Comparison of ENCODE assay signal across 8 mouse cellular contexts in the genomic region with DNA sequence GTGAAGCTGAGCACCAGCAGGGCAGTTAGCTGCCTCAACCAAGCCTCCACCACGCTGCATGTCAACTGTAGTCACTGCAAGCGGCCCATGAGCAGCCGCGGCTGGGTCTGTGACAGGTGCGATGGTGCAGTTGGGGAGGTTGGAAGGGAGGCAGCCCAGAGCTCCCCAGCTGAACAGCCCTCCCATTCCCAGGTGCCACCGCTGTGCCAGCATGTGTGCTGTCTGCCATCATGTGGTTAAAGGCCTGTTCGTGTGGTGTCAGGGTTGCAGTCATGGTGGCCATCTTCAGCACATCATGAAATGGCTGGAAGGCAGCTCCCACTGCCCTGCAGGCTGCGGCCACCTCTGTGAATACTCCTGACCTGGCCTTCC. TPM values are rescaled to one million over a fixed set of nuclear protein-coding genes. Genes with fewer than 3 reads are reported as not detected.
A peak's percentile ranks its signal among the peaks of the same experiment; 100 is the strongest.
DNase-seq lines count a peak whose midpoint lies in the region; ATAC-seq and TF ChIP-seq lines count a peak whose summit lies in the region.

No protein-coding gene starts in this region.

- H3K9me3 ChIP-seq in erythroblast, embryonic 14.5 days (ENCODE audit: control insufficient read depth, low read length) = no peaks in the 10 kb centered on the region
- no peaks in the 10 kb centered on the region for H3K9me3 ChIP-seq in liver, embryonic 15.5 days (replicated peaks)

- no peak for ATAC-seq in erythroblast, adult 5-6 weeks (replicated peaks; ENCODE audit: low FRiP score, poor library complexity, severe bottlenecking)
- no peak for ATAC-seq in liver, embryonic 15.5 days (ENCODE audit: insufficient read depth)

- H3K4me2 ChIP-seq in liver, embryonic 15.5 days = peak overlapping the region; percentile 81

- H3K36me3 ChIP-seq in erythroblast, embryonic 14.5 days (ENCODE audit: control insufficient read depth) = peaks cover 64% of the 10 kb centered on the region
- peaks cover 4% of the 10 kb centered on the region; the same call in 1 of the 2 replicates for H3K36me3 ChIP-seq in thymus, adult 2 months (ENCODE audit: control insufficient read depth, insufficient read depth, low read length)
- peaks cover 52% of the 10 kb centered on the region for H3K36me3 ChIP-seq in liver, embryonic 15.5 days (replicated peaks)

- no peak for TF ChIP-seq CTCF in thymus, adult 2 months (IDR thresholded peaks at IDR 0.05; ENCODE audit: borderline replicate concordance, control insufficient read depth, extremely low read depth, insufficient read depth, low read length, poor library complexity)

- H3K9ac ChIP-seq in liver, embryonic 15.5 days = 0 out of 2 replicates have a peak overlapping the region, but pooled peaks have one; percentile 61

- no peaks in the 10 kb centered on the region for H3K27me3 ChIP-seq in erythroblast, embryonic 14.5 days (ENCODE audit: control insufficient read depth)
- no peaks in the 10 kb centered on the region for H3K27me3 ChIP-seq in thymus, adult 2 months (ENCODE audit: control insufficient read depth, insufficient read depth, low read length)
- no peaks in the 10 kb centered on the region for H3K27me3 ChIP-seq in liver, embryonic 15.5 days

- no peak for DNase-seq in thymus, adult 2 months
- DNase-seq in thymus, postnatal 4 days = no peak
- peak; percentile 41 for DNase-seq in thymus, postnatal 25 days
- no peak for DNase-seq in Muller cell, postnatal 12 days (ENCODE audit: inconsistent ontology term)
- DNase-seq in right cerebral cortex, postnatal 36 days (ENCODE audit: low spot score in 2 of 2) = no peak

- TF ChIP-seq POLR2A in thymus, adult 2 months (IDR thresholded peaks at IDR 0.05; ENCODE audit: control insufficient read depth, extremely low read depth, insufficient read depth, low read length, poor library complexity) = no peak

- no peak overlapping the region; the same call in 1 of the 2 replicates for H3K27ac ChIP-seq in thymus, adult 2 months (ENCODE audit: control insufficient read depth, insufficient read depth, low read length)
- H3K27ac ChIP-seq in liver, embryonic 15.5 days (replicated peaks) = peak overlapping the region; percentile 69

- 54% methylated on average over 8 of the region's 8 CpGs for WGBS in thymus, adult 2 months
- WGBS in liver, embryonic 15.5 days (ENCODE audit: insufficient replicate concordance) = 79% methylated on average over 8 of the region's 8 CpGs

- peaks cover 92% of the 10 kb centered on the region for H3K4me1 ChIP-seq in erythroblast, embryonic 14.5 days (ENCODE audit: control insufficient read depth)
- peaks cover 40% of the 10 kb centered on the region for H3K4me1 ChIP-seq in thymus, adult 2 months (replicated peaks; ENCODE audit: control insufficient read depth, insufficient read depth, low read length)
- peaks cover 69% of the 10 kb centered on the region for H3K4me1 ChIP-seq in liver, embryonic 15.5 days (replicated peaks)

- peak overlapping the region; percentile 73 for H3K4me3 ChIP-seq in erythroblast, embryonic 14.5 days (replicated peaks)
- peak overlapping the region; percentile 79 for H3K4me3 ChIP-seq in thymus, adult 2 months (ENCODE audit: control insufficient read depth, insufficient read depth, low read length)
- H3K4me3 ChIP-seq in liver, embryonic 15.5 days (replicated peaks) = peak overlapping the region; percentile 65

RNA-seq across cellular contexts. Expression of a gene that starts 0.5 kb away (rescaled TPM):
- polyA plus RNA-seq in erythroblast, embryonic 14.5 days (2012) = 0.31 and 0.65 TPM in 2 replicates
- 0.84 and 2.1 TPM in 2 replicates for total RNA-seq in erythroblast, adult 5-6 weeks (2015; ENCODE audit: low replicate concordance)
- total RNA-seq in erythroblast, adult 5-6 weeks (2017; ENCODE audit: low replicate concordance) = 3.9 and 6.7 TPM in 2 replicates
- 78.1 and 83.2 TPM in 2 replicates for polyA plus RNA-seq in thymus, adult 2 months (2012; rRNA removed)
- polyA plus RNA-seq in liver, embryonic 15.5 days (2015; fragmentation: Nextera tagmentation; extraction: Ambion mirVana) = 19.6 and 25.2 TPM in 2 replicates

RNA-seq across cellular contexts. Expression of a gene that starts 4.8 kb away (rescaled TPM):
- 0.32 and 0.68 TPM in 2 replicates for polyA plus RNA-seq in erythroblast, embryonic 14.5 days (2012)
- 0.38 and 0.42 TPM in 2 replicates for total RNA-seq in erythroblast, adult 5-6 weeks (2015; ENCODE audit: low replicate concordance)
- 4.9 and 6.0 TPM in 2 replicates for total RNA-seq in erythroblast, adult 5-6 weeks (2017; ENCODE audit: low replicate concordance)
- 86.3 and 89.1 TPM in 2 replicates for polyA plus RNA-seq in thymus, adult 2 months (2012; rRNA removed)
- polyA plus RNA-seq in liver, embryonic 15.5 days (2015; fragmentation: Nextera tagmentation; extraction: Ambion mirVana) = 11.7 and 13.0 TPM in 2 replicates

RNA-seq across cellular contexts. Expression of a gene that starts 5.0 kb away (rescaled TPM):
- polyA plus RNA-seq in erythroblast, embryonic 14.5 days (2012) = 10.1 and 10.6 TPM in 2 replicates
- 15.0 and 28.0 TPM in 2 replicates for total RNA-seq in erythroblast, adult 5-6 weeks (2015; ENCODE audit: low replicate concordance)
- total RNA-seq in erythroblast, adult 5-6 weeks (2017; ENCODE audit: low replicate concordance) = 18.8 and 27.9 TPM in 2 replicates
- polyA plus RNA-seq in thymus, adult 2 months (2012; rRNA removed) = 162 and 190 TPM in 2 replicates
- 114 and 130 TPM in 2 replicates for polyA plus RNA-seq in liver, embryonic 15.5 days (2015; fragmentation: Nextera tagmentation; extraction: Ambion mirVana)

RNA-seq across cellular contexts. Expression of a gene that starts 8.9 kb away (rescaled TPM):
- polyA plus RNA-seq in erythroblast, embryonic 14.5 days (2012) = 0.22 and 0.54 TPM in 2 replicates
- total RNA-seq in erythroblast, adult 5-6 weeks (2015; ENCODE audit: low replicate concordance) = not detected in 2 replicates
- 4.7 TPM in 1 of 2 replicates, not detected in the other for total RNA-seq in erythroblast, adult 5-6 weeks (2017; ENCODE audit: low replicate concordance)
- polyA plus RNA-seq in thymus, adult 2 months (2012; rRNA removed) = 20.6 and 29.2 TPM in 2 replicates
- 0.25 and 0.48 TPM in 2 replicates for polyA plus RNA-seq in liver, embryonic 15.5 days (2015; fragmentation: Nextera tagmentation; extraction: Ambion mirVana)

RNA-seq across cellular contexts. Expression of a gene that starts 13.4 kb away (rescaled TPM):
- polyA plus RNA-seq in erythroblast, embryonic 14.5 days (2012) = 0.68 and 1.1 TPM in 2 replicates
- total RNA-seq in erythroblast, adult 5-6 weeks (2015; ENCODE audit: low replicate concordance) = 0.84 TPM in 1 of 2 replicates, not detected in the other
- 2.6 TPM in 1 of 2 replicates, not detected in the other for total RNA-seq in erythroblast, adult 5-6 weeks (2017; ENCODE audit: low replicate concordance)
- 125 and 126 TPM in 2 replicates for polyA plus RNA-seq in thymus, adult 2 months (2012; rRNA removed)
- 0.46 and 0.52 TPM in 2 replicates for polyA plus RNA-seq in liver, embryonic 15.5 days (2015; fragmentation: Nextera tagmentation; extraction: Ambion mirVana)

Comparison
In these comparisons a context has a peak if more than half of its experiments do, and no peak if none do; other contexts are left out.
1. RNA of a gene that starts 0.5 kb away (polyA plus RNA-seq): 78.1 to 83.2 TPM in thymus, adult 2 months and 19.6 to 25.2 TPM in liver, embryonic 15.5 days; 0.31 to 0.65 TPM in erythroblast, embryonic 14.5 days; every median in the first group is over 10 times any median in the second.
2. Peak in every context shown above with its lines, with median percentiles within 50 percentile points of each other: H3K4me3 ChIP-seq.